Mouse (Mus musculus): ENCODE measurements around the gene Fam214a. TPM values are rescaled to one million over a fixed set of nuclear protein-coding genes. Genes with fewer than 3 reads are reported as not detected.
"Not testable (repeated sequence)": the region's sequence is repeated elsewhere in the genome, so short reads cannot be mapped to it uniquely, and the experiment has no call there.

Fam214a gene
- total RNA-seq, 2 experiments from 2014 or later: 35.3 to 37.5 TPM

GRCm38 (mm10) chr9:74972736-74973135 is 20.1 kb downstream of the Fam214a start:
- intact Hi-C loops (cut with DNase I): no loop called here
- H3K4me3 ChIP-seq: no peak overlapping the region
- TF ChIP-seq CTCF (IDR thresholded peaks at IDR 0.05): no peak
- no peak for DNase-seq (ENCODE audit: extremely low spot score in 1 of 2, low spot score in 2 of 2)
- H3K27ac ChIP-seq: no peak overlapping the region

- Histone ChIP-seq H3K4me3 (no peak overlapping the region), H3K27ac (no peak overlapping the region)
- intact Hi-C loops (cut with DNase I): no loop called here
- no peak for TF ChIP-seq CTCF (IDR thresholded peaks at IDR 0.05)
- no peak for DNase-seq (ENCODE audit: extremely low spot score in 1 of 2, low spot score in 2 of 2)
These were observed 20.5 kb downstream of the Fam214a start for GRCm38 (mm10) chr9:74973154-74973553.

- no peak for TF ChIP-seq CTCF (IDR thresholded peaks at IDR 0.05)
- H3K27ac ChIP-seq: peak overlapping the region; percentile 96
- intact Hi-C loops (cut with DNase I): no loop called here
- DNase-seq (ENCODE audit: extremely low spot score in 1 of 2, low spot score in 2 of 2): no peak
- peak overlapping the region; percentile 4; the same call in 1 of the 2 replicates for H3K4me3 ChIP-seq
These were observed 22.1 kb downstream of the Fam214a start for GRCm38 (mm10) chr9:74974758-74975157.

- H3K4me3 ChIP-seq: peak overlapping the region; percentile 58
- intact Hi-C loops (cut with DNase I): no loop called here
- H3K27ac ChIP-seq: peak overlapping the region; percentile 96
- DNase-seq (ENCODE audit: extremely low spot score in 1 of 2, low spot score in 2 of 2): no peak
- TF ChIP-seq CTCF (IDR thresholded peaks at IDR 0.05): no peak
These were observed 22.7 kb downstream of the Fam214a start for GRCm38 (mm10) chr9:74975416-74975815.

GRCm38 (mm10) chr9:74975911-74976563 is 23.4 kb downstream of the Fam214a start:
- peak; percentile 80 to 89 for DNase-seq (ENCODE audit: extremely low spot score in 1 of 2, low spot score in 2 of 2)
- intact Hi-C loops (cut with DNase I): loop anchor here (2.0 kb wide), 1 partner anchor 23 kb away; the partner anchor contains the start of gene Fam214a
- no peak for TF ChIP-seq CTCF (IDR thresholded peaks at IDR 0.05)
- peak overlapping the region; percentile 58 for H3K4me3 ChIP-seq
- H3K27ac ChIP-seq: peak overlapping the region; percentile 96

- intact Hi-C loops (cut with DNase I): loop anchor here (2.0 kb wide), 1 partner anchor 24 kb away; the partner anchor contains the start of gene Fam214a
- TF ChIP-seq CTCF (IDR thresholded peaks at IDR 0.05): no peak
- no peak for DNase-seq (ENCODE audit: extremely low spot score in 1 of 2, low spot score in 2 of 2)
- H3K27ac ChIP-seq: no peak overlapping the region; the same call in 1 of the 2 replicates
- H3K4me3 ChIP-seq: peak overlapping the region; percentile 29; the same call in 1 of the 2 replicates
These were observed 24.6 kb downstream of the Fam214a start for GRCm38 (mm10) chr9:74977251-74977650.

GRCm38 (mm10) chr9:74977962-74978361 is 25.3 kb downstream of the Fam214a start:
- TF ChIP-seq CTCF (IDR thresholded peaks at IDR 0.05): no peak
- H3K4me3 ChIP-seq: peak overlapping the region; percentile 29; the same call in 1 of the 2 replicates
- H3K27ac ChIP-seq: peak overlapping the region; percentile 73
- intact Hi-C loops (cut with DNase I): loop anchor here (2.0 kb wide), 2 partner anchors 17 to 25 kb away; partner anchors contain the start of gene Fam214a
- no peak for DNase-seq (ENCODE audit: extremely low spot score in 1 of 2, low spot score in 2 of 2)

GRCm38 (mm10) chr9:74978868-74979267 is 26.2 kb downstream of the Fam214a start:
- DNase-seq (ENCODE audit: extremely low spot score in 1 of 2, low spot score in 2 of 2): no peak
- Histone ChIP-seq H3K27ac (peak overlapping the region; percentile 73), H3K4me3 (no peak overlapping the region)
- intact Hi-C loops (cut with DNase I): loop anchor here (2.0 kb wide), 1 partner anchor 16 kb away; no protein-coding TSS in a partner anchor
- no peak for TF ChIP-seq CTCF (IDR thresholded peaks at IDR 0.05)

- no peak for DNase-seq (ENCODE audit: extremely low spot score in 1 of 2, low spot score in 2 of 2)
- no peak for TF ChIP-seq CTCF (IDR thresholded peaks at IDR 0.05)
- intact Hi-C loops (cut with DNase I): loop anchor here (2.0 kb wide), 1 partner anchor 15 kb away; no protein-coding TSS in a partner anchor
- Histone ChIP-seq H3K4me3 (no peak overlapping the region), H3K27ac (peak overlapping the region; percentile 73)
These were observed 26.7 kb downstream of the Fam214a start for GRCm38 (mm10) chr9:74979371-74979770.

GRCm38 (mm10) chr9:74979866-74980265 is 27.2 kb downstream of the Fam214a start:
- H3K27ac ChIP-seq: peak overlapping the region; percentile 73
- no peak overlapping the region for H3K4me3 ChIP-seq

GRCm38 (mm10) chr9:74981663-74982111 is 29.0 kb downstream of the Fam214a start:
- Histone ChIP-seq H3K27ac (no peak overlapping the region; the same call in 1 of the 2 replicates), H3K4me3 (no peak overlapping the region)
- TF ChIP-seq CTCF (IDR thresholded peaks at IDR 0.05): no peak
- intact Hi-C loops (cut with DNase I): no loop called here
- DNase-seq (ENCODE audit: extremely low spot score in 1 of 2, low spot score in 2 of 2): no peak

More at GRCm38 (mm10) chr9:74979866-74980265, 27.2 kb downstream of the Fam214a start:
- intact Hi-C loops (cut with DNase I): loop anchor here (2.0 kb wide), 1 partner anchor 15 kb away; no protein-coding TSS in a partner anchor
- no peak for TF ChIP-seq CTCF (IDR thresholded peaks at IDR 0.05)
- no peak for DNase-seq (ENCODE audit: extremely low spot score in 1 of 2, low spot score in 2 of 2)

- H3K27ac ChIP-seq: peak overlapping the region; percentile 47; the same call in 1 of the 2 replicates
- no peak for DNase-seq (ENCODE audit: extremely low spot score in 1 of 2, low spot score in 2 of 2)
- intact Hi-C loops (cut with DNase I): no loop called here
- no peak overlapping the region for H3K4me3 ChIP-seq
- no peak for TF ChIP-seq CTCF (IDR thresholded peaks at IDR 0.05)
These were observed 29.5 kb downstream of the Fam214a start for GRCm38 (mm10) chr9:74982193-74982592.

GRCm38 (mm10) chr9:74982722-74983121 is 30.0 kb downstream of the Fam214a start:
- intact Hi-C loops (cut with DNase I); H3K27ac ChIP-seq; DNase-seq (ENCODE audit: extremely low spot score in 1 of 2, low spot score in 2 of 2); H3K4me3 ChIP-seq: not testable (repeated sequence)

Data from left cerebral cortex, adult 2 months (tissue).